Mouse (Mus musculus) left cerebral cortex, adult 2 months (tissue): ENCODE measurements at regions not wholly inside any gene's neighbourhood (a gene's known extent, or its start where the extent isn't known, plus 50 kb on each side); places are given as distances from the start of the nearest gene placed in this dataset.
A peak's percentile ranks its signal among the peaks of the same experiment; 100 is the strongest.

Experiments
- DNase-seq, 2 experiments: peaks; one replicate each; pipeline ENCODE4 v3.0.0; 2021 to 2022; ENCODE audit warnings: low spot score in 2 of 2, mixed read lengths in 1 of 2; ENCODE audit errors: extremely low spot score in 1 of 2
- H3K27ac ChIP-seq: fragments of 200-600 bp; 2 replicates; pipeline ENCODE4 v1.8.1; 2022
- H3K4me3 ChIP-seq: fragments of 200-600 bp; 2 replicates; pipeline ENCODE4 v1.8.1; 2022
- CTCF ChIP-seq: fragments of 200-600 bp; IDR thresholded peaks from 2 replicates; pipeline ENCODE4 v1.8.1; 2022; ENCODE audit warnings: antibody characterized with exemption, mild to moderate bottlenecking, moderate library complexity
- intact Hi-C: fragments of 180-260 bp; cut with DNase I; formaldehyde crosslinking; loops from one replicate; pipeline ENCODE4 v1.15.1; 2025

- H3K4me3 ChIP-seq: no peak overlapping the region
- intact Hi-C loops: no loop called here
- no peak for TF ChIP-seq CTCF
- no peak for DNase-seq
- H3K27ac ChIP-seq: no peak overlapping the region
Observed at GRCm38 (mm10) chr10:71789241-71789640, 441.7 kb downstream of the Ipmk start.

- H3K27ac ChIP-seq: no peak overlapping the region
- H3K4me3 ChIP-seq: no peak overlapping the region
- no peak for DNase-seq
- intact Hi-C loops: no loop called here
- no peak for TF ChIP-seq CTCF
Observed at GRCm38 (mm10) chr10:71789936-71790335, 442.4 kb downstream of the Ipmk start.

- intact Hi-C loops: no loop called here
- H3K27ac ChIP-seq: no peak overlapping the region
- TF ChIP-seq CTCF: no peak
- H3K4me3 ChIP-seq: no peak overlapping the region
- DNase-seq: no peak
Observed at GRCm38 (mm10) chr10:71798638-71799037, 451.1 kb downstream of the Ipmk start.

- no peak for DNase-seq
- Histone ChIP-seq H3K27ac (no peak overlapping the region), H3K4me3 (no peak overlapping the region)
- intact Hi-C loops: no loop called here
- TF ChIP-seq CTCF: no peak
Observed at GRCm38 (mm10) chr10:71802457-71802856, 454.9 kb downstream of the Ipmk start.

GRCm38 (mm10) chr10:71832633-71833032 is 485.1 kb downstream of the Ipmk start:
- no peak for DNase-seq
- intact Hi-C loops: no loop called here
- TF ChIP-seq CTCF: no peak
- Histone ChIP-seq H3K27ac (no peak overlapping the region), H3K4me3 (no peak overlapping the region)

- intact Hi-C loops: no loop called here
- H3K27ac ChIP-seq: no peak overlapping the region
- no peak for DNase-seq
- no peak; the same call in none of the 2 replicates for TF ChIP-seq CTCF
- no peak overlapping the region for H3K4me3 ChIP-seq
Observed at GRCm38 (mm10) chr10:71835018-71835417, 487.5 kb downstream of the Ipmk start.

- DNase-seq: no peak
- no peak for TF ChIP-seq CTCF
- intact Hi-C loops: loop anchor here (2.0 to 5.0 kb wide), 2 partner anchors 376 to 1245 kb away; no protein-coding TSS in a partner anchor
- H3K27ac ChIP-seq: no peak overlapping the region
- H3K4me3 ChIP-seq: no peak overlapping the region
Observed at GRCm38 (mm10) chr10:71857089-71857488, 509.5 kb downstream of the Ipmk start.

GRCm38 (mm10) chr10:71857518-71857973 is 510.0 kb downstream of the Ipmk start:
- Histone ChIP-seq H3K4me3 (no peak overlapping the region), H3K27ac (no peak overlapping the region)
- peak; percentile 73 for TF ChIP-seq CTCF
- peak; percentile 56 to 59 for DNase-seq
- intact Hi-C loops: loop anchor here (2.0 to 5.0 kb wide), 2 partner anchors 377 to 1245 kb away; no protein-coding TSS in a partner anchor

- TF ChIP-seq CTCF: no peak
- intact Hi-C loops: no loop called here
- no peak overlapping the region for H3K27ac ChIP-seq
- H3K4me3 ChIP-seq: no peak overlapping the region
- no peak for DNase-seq
Observed at GRCm38 (mm10) chr10:71893726-71894125, 546.2 kb downstream of the Ipmk start.

- TF ChIP-seq CTCF: no peak
- no peak overlapping the region for H3K4me3 ChIP-seq
- H3K27ac ChIP-seq: no peak overlapping the region
- intact Hi-C loops: no loop called here
- no peak for DNase-seq
Observed at GRCm38 (mm10) chr10:71905029-71905428, 557.5 kb downstream of the Ipmk start.
